Mouse (Mus musculus): ENCODE results near the gene Arvcf.

The Arvcf gene

DNA sequence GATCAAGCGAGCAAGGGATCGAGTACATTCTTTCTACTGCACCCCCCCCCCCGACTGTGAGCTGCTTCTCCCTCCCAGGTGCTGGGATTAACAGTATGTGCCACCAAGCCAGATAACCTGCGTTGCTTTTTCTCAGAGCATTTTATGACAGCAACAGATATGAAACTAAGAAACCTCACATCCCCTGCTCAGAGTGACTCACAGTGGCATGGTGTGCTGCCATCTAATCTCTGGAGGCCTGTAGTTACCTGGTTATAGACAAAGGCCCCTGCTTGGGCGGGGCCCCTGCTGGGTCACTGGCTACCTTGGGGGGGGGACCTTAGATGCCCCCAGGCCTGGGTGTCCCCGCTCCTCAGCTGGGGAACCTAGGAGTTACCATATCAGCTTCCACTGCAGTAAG lies 10.0 kb downstream of the Arvcf start:
- no peak for DNase-seq

DNA sequence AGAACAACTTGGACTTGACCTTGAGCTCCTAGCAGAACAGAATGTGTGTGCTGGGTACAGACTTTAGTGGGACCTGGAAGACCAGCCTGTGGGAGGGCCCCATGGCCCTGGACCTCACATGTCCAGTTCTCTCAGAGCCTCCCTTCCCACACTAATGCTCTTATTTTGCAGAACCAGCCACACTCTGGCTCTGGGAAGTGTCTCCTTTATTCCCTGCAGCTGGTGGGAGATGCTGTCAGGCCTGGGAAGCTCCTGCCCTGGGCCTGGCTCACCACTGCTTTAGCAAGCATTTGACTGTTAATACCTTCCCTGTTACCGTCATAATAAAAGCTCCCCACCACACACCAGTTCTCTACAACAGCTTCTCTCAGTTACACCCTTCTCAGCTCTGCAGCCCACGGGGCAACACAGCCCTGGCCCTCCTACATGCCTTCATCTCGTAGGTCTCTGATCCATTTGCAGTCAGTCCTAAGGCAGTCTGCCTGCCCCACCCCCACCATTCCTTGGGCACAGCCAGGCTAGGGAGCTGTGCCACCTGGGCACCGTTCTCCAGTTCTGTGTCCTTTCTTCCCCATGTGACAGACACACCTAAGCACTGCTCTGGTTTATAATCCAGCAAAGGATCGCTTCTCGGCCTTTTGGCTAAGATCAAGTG lies 12.3 kb downstream of the Arvcf start:
- DNase-seq: no peak

DNA sequence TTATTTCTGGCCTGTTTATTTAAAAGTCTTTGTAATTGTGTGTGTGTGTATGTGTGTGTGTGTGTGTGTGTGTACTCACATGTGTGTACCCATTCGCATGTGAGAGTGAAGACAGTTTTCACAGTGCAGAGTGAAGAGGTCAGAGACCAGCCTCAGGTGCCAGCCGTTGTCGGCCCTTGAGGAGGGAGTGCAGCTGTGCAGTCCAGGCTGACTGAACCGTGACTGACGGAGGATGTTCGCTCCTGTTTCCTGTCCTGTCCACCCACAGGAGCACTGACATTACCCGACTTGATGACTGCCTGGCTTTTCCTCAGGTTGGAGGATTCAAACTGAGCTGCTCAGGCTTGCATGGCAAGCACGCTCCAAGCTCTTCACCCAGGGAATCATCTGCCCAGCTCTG lies 15.0 kb downstream of the Arvcf start:
- DNase-seq: no peak

DNA sequence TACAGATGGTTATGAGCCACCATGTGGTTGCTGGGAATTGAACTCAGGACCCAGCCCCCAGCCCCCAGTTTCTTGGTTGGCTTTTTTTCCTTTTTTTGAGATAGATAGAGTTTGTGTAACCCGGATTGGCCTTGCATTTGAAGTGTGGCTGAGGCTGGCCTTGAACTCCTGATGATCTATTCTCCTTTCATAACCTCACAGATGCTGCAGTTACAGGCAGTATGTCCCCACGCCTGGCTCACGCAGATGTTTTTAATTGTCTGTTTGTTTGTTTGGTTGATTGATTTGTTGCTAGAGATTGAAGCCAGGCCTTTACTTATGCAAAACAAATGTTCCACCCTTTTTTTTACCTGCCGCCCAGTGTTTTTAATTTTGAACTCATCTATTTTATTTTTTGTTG lies 18.9 kb downstream of the Arvcf start:
- no peak for DNase-seq

DNA sequence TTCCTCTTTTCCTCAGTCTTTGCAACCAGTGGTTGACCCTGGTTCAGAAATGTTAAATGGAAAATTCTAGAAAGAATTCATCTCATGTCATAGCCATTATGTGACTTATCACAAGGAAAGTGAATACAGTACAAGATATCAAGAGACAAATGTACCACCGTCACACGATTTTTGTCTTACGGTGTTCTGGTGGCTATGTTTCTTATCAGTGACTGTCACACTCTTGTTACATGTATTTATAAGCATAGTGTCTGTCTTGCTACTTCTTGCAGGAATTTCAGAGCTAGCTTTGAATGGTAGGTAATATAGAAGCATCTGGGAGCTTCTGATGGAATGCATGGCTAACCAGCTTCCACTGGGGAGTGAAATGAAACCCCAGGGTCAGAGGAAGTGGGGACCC lies 22.2 kb downstream of the Arvcf start:
- no peak for DNase-seq

DNA sequence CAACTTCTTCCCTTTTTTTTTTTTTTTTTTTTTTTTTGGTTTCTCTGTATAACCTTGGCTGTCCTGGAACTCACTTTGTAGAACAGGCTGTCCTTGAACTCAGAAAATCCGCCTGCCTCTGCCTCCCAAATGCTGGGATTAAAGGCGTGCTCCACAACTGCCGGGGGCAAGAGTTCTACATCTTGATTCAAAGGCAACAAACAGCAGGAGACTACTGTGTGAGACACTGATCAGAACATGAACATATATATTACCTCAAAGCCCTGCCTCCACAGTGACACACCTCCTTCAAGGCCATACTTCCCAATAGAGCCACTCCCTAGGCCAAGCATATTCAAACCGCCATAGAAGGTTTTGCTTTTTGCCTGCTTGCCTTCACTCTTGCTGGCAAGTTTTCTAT lies 25.6 kb downstream of the Arvcf start:
- DNase-seq: no peak

DNA sequence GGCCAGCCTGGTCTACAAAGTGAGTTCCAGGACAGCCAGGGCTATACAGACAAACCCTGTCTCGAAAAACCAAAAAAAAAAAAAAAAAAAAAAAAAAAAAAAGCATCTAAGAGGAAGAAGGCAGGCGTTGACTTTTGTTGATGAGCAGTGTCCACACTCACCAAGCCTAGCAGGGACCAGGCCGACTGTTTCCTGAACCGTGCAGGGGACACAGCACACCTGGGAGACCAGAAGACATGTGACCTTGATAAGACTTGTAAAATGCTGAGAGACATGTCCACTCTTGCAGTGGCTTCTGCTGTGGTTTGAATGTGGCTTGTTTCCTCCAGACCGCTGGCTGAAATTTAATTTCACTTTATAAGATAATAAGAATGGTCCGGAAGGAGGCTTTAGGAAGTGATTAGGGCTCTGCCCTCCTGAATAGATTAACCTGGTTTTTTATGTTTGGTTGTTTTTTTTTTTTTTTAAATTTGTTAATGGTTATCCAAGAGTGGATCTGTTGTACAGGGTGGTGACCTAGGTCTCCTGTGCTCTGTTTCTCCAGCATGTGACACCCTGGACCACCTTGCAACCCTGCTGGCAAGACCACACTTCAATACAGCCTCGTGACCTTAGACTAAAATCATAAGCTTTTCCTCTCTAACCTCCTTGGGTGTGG lies 28.4 kb downstream of the Arvcf start:
- no peak for DNase-seq

DNA sequence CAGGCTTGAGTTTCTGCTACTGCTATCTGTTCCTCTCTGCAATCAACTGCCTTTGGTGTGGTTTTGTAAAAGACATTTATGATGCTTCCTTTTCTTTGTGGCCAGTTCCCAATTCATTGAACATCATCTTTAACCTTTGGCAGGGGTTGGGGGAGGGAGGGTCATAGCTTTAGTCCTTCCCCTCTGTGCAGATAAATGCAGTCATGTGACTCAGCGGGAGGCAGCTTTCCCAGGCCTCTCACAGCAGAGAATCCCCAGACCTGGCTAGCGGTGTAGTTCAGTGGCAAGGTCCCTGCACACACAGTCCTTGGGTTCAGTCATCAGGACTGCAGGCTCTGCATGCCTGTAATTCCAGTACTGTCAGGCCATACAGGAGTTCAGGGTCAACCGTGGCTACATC lies 29.2 kb downstream of the Arvcf start:
- no peak for DNase-seq

DNA sequence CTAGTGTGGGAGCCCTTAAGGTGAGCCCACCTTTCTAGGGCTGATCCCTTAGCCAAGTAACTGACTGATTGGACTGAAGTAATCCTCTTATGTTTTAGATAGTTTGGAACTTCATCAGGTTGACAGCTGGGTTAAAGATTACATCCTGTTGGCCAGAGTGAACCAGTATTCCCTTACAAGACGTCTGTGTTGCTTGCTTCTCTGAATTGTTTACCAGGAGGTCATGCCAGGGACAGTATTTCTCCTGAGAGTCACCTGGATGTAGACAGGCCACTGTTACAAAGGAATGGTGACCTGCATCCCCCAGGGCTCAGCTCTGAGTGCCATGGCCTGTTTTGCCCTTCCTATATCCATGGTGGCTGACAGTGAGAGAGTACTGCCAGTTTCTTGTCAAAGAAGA lies 30.5 kb downstream of the Arvcf start:
- no peak for DNase-seq

DNA sequence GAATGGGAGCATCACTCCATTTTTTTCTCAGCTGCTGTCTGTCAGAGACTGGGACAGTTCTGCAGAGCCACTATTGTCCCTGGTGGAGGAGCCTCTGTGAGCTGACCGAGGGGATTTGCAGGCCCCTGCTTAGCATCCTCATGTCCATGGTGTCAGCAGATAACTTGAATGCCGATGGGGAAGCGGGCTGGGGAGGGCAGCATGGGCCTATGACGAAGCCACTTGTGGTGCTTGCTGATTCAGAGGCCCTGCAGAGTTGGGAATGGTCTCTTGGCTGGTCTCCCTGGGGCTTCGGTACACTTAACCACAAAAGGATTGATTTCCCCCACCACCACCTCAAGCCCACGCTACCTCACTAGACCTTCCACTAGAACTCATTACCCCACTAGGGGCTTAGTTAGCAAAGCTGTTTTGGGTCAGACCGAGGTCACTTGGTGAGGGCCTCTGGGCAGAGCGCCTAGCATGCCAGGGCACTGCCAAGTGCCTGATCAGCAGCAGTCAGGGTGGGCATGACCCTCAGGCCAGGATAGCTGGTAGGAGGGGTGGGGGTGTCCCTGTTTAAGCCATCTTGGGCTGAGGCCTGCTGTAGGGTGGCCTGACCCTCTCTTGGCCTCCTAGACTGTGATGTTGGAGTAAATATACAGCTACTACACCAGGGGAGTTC lies 31.5 kb downstream of the Arvcf start:
- DNase-seq: no peak

DNA sequence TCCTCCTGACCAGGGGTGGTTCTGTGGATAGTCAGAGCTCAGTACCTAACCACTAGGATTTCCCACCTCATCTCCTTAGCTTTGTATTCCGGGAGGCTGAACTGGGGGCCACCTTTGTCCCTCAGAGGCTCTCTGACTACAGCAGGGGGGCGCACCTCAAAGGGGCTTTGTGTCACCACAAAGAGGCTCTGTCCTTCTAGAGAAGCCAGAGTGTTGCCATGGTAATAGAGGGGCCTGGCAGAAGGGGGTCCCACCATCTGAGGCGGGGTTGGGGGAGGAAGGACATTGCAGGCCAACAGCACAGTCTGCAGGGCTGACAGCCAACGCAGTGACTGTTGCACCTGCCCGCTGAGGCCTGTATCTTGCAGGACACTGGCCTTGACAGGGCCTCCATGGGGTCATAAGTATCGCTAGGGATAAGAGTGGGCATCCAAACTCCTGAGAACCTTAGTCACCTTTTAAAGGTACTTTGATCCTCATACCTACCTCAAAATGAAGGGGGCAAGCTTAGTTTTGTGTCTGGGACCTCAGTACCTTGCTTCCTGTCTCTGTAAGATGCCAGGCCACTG lies 32.6 kb downstream of the Arvcf start:
- DNase-seq: no peak

DNA sequence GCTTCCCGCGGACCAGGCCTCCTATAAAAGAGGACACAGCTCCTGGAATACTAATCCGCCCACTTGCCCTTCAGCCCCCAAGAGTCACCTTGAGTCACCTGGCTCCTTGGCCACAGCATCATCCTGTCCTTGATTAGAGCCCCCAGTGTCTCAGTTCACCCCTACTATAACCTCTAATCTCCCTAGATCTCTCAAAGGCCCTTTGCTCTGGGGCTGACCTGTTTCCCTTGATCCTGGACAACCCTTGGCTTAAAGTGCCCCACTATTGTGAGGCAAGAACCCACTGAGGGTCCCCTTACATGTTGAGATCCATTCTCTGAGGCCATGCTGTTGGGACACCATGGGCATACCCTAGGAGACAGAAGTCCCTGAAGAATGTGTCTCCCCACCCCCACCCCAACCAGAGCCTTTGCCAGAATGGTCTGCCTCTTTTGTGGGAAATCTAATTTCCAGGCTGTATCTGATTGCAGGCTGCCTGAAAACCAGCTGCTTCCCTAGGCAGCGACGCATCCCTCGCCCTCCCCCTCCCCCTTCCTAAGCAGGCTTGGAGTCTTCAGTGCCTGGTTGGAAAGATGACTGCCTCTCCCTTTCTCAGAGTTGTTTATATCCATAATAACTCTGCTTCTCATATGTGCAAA lies 33.8 kb downstream of the Arvcf start:
- DNase-seq: no peak

DNA sequence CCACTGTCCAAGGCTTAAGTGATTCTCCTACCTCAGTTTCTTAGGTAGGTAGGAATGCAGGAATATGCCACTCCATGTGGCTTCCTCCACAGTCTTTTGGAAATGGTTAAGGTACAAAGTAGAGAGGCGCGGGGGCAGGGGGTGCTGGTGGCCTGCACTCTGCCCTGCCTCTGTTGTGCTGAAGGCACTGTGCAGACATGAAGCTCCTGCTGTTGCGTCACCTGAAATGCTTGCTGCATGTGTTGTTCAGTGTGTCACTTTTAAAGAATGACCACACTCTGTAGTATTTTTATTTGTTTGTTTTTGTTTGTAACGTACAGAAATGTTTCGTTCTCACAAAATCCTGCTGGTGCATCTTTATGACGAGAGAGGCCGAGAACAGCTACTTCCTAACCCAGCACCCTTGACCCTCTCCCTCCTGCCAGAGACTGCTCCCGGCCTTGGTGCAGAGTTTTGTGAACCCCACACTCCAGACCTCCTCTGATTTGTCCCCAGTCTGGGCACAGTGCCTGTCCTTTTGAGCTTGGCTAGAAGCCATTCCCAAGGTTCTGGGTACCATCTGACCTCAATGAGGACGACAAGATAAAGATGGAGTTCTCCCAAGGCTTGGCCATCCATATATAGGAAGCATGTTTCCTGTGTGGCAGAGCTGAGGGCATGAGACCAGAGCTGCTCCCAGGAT lies 35.2 kb downstream of the Arvcf start:
- DNase-seq: no peak

DNA sequence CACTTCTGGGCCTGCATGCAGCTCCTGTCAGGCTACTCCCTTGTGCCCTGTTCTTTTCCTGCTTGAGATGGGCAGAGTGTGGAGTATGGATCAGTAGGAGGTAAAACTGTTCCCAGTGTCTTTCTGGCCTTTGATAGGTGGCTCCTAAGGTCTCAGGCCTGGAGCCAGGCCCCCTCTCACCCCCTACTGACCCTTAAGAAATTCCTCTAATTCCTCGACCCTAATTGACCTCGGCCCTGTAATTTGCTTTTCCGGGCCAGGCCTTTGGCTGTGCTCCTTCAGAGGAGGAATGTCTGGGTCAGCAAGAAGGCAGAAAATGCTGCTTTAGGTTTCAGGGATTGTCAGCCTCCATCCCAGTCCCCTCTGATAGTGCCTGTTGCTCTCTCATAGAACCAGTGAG lies 35.8 kb downstream of the Arvcf start:
- peak; percentile 56 for DNase-seq

DNA sequence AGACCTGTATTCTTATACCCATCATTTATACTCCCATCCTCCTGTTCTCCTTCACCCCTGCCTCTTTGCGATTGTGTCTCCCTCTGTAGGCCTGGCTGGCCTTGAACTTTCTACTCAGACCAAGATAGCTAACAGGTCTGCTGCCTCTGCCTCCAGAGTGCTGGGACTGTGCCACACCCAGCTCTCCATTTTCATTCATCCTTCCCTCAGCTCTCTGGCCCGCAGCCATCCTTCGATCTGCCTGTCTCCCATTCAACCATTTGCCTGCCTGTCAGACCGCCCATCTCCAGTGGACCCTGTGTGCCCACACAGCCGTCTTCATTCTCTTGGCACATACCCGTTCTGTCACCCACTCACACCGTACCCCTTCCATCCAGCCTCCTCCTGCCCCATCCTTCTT lies 36.2 kb downstream of the Arvcf start:
- no peak for DNase-seq

DNA sequence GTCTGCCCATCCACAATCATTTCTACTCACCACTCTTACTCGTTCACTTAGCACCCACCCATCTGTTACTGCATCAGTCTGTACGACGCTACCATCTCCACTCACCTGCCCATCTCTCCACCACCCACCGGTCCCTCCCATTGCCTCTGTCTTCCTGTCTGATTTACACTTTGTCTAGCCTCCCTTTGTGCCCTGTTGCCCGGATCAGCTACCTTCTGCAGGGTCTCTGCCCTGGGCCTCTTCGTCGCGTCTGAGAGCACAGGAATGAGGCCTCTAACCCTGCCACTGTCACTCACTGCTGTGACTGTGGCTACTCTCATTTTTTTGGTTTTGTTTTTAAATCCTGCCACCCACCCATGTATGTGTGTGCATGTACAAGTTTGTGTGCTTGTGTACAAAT lies 36.7 kb downstream of the Arvcf start:
- no peak for DNase-seq

DNA sequence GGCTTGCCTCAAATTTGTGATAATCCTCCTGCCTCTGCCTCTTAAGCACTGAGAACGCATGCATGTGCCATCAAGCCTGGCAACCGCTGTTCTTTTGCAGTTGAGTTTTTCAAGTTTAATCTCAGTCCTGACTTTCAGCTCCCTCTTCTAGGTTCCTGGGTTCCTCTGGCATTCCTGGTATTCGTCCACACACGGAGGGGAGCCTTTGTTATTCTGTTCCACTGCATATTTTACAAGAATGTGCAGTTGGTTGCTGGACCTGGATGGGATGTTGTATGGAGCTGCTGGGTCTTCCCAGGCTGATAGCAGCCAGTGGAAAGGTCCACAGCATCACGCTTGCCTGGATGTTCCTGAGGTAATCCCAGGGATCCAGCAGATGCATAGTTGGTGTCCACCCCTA lies 37.4 kb downstream of the Arvcf start:
- no peak for DNase-seq

DNA sequence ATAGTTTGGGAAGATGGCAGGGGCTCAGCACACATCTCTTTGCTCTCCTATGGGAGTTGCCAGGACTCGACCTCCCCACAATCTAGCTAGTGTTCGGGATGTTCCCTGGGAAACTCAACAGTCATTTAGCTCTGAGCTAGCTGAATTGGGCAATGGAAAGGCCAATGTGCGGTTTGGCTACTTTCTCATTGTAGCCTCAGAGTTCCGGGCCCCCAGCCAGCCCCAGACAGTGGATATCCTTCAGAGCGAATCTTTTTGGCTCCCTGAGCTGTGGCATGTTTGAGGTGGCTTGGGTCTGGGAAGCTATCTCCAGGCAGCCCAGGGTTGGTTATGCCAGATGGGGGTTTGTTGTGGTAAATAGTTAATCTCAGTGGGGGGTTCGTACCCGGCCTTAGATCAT lies 38.5 kb downstream of the Arvcf start:
- no peak for DNase-seq

DNA sequence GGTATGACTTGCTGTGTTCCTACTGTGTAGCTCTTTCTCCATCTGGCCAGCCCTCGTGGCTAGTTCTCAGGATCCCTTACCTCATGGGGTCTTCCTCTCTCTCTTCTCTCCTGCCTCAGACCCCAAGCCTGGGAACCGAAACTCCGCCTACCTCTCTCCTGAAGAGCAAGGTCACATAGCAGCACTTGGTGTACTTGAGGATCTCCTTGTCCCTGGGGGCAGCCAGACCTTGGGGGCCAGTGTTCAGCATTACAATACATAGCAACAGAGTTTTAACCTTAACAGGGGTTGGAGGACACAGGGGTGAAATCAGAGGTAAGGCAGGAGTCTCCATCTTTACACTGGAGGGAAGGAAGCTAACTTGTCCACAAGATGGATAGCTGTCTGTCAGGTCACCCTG lies 39.0 kb downstream of the Arvcf start:
- DNase-seq: no peak

DNA sequence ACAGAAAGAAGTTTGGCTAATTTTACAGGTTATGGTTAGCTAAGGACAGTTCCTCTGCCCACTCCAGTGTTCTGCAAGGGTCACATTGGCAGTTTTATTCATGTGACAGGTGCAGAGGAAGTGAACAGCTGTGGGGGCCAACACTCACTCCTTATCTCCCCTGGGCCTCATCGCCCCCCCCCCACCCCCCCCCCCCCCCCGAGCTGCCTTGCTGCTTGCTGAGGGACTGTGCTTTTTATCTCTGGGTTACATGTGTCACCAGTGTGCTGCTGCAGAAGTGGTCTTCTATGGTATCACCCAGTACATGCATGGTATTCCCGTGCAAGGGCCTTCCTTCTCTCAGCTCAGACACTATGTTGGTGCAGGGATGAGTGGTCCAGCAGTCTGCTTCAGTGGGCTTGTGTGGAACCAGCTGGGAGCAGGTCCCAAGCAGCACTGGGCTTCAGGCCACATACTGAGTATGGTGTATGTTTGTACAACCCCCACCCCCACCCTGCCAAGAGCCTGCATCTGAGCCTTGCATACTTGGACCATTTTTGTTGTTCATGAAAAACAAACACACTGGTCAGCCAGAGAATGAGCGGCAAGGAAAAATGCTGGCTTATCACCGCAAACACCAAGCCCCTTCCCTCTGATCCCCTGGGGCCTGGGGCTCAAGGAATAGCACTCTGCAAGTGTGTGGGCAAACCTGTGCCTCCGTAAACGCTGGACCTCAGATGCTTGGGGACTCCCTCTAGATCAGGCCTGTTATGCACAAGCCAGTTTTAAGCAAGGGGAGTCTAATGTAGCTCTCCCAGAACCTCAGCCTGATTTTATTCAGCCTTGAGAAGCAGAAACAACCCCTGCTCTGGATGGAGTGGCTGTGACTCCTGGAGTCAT lies 40.0 kb downstream of the Arvcf start:
- DNase-seq: no peak

DNA sequence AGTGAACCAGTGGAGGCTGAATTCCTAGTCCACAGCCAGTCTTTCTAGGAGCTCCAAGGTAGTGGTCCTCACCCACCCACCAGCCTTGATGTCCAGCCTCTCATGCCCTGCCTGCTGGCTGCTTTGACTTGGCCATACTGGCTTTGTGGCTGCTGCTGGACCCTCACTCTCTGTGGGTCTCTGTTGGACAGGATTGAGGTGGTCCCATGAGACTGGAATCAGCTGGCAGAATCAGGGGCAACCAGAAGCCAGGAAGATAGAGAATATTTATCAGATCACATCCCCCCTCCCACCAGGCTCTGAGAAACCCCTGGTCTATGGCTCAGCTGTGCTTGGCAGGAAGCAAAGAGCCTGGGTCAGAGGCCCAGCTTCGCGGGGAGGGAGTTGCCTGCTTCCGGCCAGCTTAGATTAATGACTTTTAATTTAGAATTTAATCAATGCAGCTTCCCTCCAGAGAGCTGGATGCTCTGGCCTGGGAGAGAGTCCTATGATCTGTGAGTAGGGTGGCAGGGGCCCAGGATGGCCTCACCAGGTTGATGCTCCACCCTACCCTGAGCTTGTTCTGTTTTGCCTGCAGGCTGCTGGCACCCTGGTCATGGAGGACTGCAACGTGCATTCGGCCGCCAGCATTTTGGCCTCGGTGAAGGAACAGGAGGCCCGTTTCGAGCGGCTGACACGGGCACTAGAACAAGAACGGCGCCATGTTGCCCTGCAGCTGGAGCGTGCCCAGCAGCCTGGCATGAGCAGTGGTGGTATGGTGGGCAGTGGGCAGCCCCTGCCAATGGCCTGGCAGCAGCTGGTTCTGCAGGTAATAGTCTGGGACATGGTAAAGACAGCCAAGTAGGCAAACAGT lies 40.8 kb downstream of the Arvcf start:
- no peak for DNase-seq

Measured in lung, postnatal 36 days (tissue).